Mouse (Mus musculus): ENCODE measurements around the gene Kcnc2. TPM values are rescaled to one million over a fixed set of nuclear protein-coding genes. Genes with fewer than 3 reads are reported as not detected.
"Not testable (repeated sequence)": the region's sequence is repeated elsewhere in the genome, so short reads cannot be mapped to it uniquely, and the experiment has no call there.

Gene Kcnc2
- polyA plus RNA-seq (2011; ENCODE audit: insufficient read length, low read depth, missing spikeins) = 0.28 and 0.33 TPM in 2 replicates

DNA sequence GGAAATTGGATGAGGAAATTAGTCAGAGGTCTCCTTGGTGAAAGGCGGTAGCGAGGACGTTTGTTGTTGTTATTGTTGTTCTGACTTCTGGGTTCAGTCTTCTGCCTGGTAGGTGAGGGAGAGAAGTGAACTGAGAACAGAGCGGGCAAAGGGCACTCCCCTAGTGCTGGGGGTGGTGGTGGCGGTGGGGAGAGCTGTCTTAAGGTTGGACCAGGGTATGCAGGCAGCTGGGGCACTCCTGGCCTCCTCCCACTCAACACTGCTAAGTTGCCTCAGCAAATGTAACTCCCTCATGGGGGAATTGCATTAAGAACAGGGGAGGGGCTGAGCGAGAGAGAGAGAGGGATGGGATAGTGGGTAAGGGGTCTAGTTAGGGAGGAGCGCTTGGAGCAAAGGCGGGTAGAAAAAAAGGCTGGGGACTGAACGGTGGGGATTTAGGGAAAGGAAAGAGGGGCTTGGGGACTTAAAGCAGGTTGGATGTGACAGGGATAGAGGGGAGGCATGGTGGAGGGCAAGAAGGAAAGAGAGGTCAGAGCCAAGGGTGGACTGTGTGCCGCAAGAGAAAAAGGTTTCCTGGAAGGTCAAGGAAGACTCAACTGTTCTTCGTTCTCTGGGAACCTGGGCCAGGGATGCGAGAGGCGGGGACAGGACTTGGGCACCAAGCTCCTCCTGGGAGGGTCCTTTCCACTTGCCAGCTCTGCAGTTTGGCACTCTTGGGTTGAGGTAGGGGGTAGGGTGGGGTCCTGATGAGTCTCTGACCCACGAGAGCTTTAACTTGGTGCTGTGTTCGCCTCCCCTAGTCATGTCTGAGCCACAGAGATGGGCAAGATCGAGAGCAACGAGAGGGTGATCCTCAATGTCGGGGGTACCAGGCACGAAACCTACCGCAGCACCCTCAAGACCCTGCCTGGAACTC lies at the start of gene Kcnc2:
Gene Kcnc2 (plus strand): TSS at position 235 of the 916 bp plus-strand sequence.
- TF ChIP-seq POLR2A (IDR thresholded peaks at IDR 0.05; ENCODE audit: low read depth, low read length) (no peak), CTCF (IDR thresholded peaks at IDR 0.05; ENCODE audit: borderline replicate concordance, insufficient read depth, low read length) (no peak)
- Histone ChIP-seq H3K4me1 (ENCODE audit: control insufficient read depth, insufficient read depth, low read length) (no peaks in the 10 kb centered on the region), H3K4me3 (ENCODE audit: insufficient read depth, low read length) (peak within 1 kb of the TSS; percentile 41), H3K27ac (ENCODE audit: insufficient read depth, low read length) (no peak within 1 kb of the TSS)

DNA sequence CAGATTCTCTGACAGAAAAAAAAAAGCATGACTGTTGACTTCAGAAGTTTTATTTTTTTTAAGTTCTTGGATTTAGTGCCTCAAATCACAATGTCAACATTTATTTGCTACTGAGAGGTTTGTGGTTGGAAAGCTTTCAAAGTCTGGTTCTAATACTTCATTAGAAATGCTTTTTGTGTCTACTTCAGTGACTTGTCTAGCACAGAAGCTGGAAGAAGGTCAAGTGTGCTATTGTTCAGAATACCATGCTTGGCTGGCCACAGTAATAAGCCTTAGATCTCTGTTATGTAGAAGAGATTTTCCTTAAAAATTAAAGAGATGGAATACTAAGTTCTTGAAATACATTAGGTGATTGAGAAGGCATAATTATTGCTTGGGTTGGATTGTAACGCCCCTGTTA lies 43.8 kb upstream of the Kcnc2 start:
- TF ChIP-seq POLR2A (IDR thresholded peaks at IDR 0.05; ENCODE audit: low read depth, low read length) (no peak), CTCF (IDR thresholded peaks at IDR 0.05; ENCODE audit: borderline replicate concordance, insufficient read depth, low read length) (no peak)
- H3K27ac ChIP-seq (ENCODE audit: insufficient read depth, low read length) = no peak overlapping the region
- H3K4me3 ChIP-seq (ENCODE audit: insufficient read depth, low read length) = no peak overlapping the region
- no peaks in the 10 kb centered on the region for H3K4me1 ChIP-seq (ENCODE audit: control insufficient read depth, insufficient read depth, low read length)

DNA sequence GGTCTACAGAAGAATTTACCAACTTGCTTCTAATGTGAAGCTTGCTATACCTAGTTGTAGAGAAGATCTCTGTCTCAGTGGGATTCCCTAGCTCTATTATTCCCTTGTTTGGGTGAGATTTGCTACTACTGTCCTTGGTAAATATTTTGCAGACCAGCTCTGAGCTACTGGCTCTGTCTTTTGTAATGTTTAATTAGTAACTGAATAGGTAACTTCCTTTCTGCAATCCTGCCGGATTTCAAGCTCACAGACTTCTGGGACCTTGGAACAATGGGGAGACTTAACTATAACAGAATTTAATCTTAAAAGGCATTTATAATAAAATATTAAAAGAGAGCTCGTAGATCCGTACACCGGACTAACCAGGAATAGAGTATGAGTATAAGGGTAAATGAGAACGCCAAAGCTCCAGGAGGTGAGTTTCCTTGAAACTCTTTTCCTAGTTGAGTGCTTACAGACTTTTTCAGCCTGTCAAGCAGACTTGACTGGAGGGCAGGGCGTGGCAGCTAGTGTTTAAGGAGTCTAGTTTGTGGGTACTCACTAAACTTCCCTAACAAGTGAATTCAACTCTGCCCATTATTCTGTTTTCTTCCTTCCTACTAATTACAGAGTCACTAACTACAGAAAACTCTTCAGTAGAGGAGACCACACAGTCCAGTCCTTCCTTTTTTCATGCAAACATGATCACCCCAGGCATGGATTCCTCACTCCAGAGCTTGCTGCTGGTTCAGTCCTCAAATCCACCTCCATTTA lies 41.7 kb upstream of the Kcnc2 start:
- not testable (repeated sequence) for H3K27ac ChIP-seq (ENCODE audit: insufficient read depth, low read length); H3K4me3 ChIP-seq (ENCODE audit: insufficient read depth, low read length); H3K4me1 ChIP-seq (ENCODE audit: control insufficient read depth, insufficient read depth, low read length)

DNA sequence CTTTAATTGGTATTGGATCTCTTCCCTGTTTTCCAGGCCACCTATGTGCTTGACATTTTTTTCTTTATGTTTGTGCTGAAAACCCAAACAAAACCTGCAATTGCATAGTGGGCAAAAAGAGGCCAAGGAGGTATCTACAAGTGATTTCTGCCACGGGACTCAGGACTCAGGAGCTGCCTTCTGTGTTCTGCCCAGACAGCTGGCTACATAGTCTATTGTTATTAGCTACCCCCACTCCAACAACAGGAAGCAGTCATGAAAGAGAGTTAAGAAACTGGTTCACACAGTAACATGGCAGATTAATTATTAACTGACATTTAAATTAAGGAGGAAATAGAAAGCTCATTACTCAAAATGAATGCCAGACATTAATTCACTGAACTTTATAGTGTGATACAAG lies 38.2 kb upstream of the Kcnc2 start:
- H3K4me1 ChIP-seq (ENCODE audit: control insufficient read depth, insufficient read depth, low read length); H3K4me3 ChIP-seq (ENCODE audit: insufficient read depth, low read length); H3K27ac ChIP-seq (ENCODE audit: insufficient read depth, low read length): not testable (repeated sequence)

DNA sequence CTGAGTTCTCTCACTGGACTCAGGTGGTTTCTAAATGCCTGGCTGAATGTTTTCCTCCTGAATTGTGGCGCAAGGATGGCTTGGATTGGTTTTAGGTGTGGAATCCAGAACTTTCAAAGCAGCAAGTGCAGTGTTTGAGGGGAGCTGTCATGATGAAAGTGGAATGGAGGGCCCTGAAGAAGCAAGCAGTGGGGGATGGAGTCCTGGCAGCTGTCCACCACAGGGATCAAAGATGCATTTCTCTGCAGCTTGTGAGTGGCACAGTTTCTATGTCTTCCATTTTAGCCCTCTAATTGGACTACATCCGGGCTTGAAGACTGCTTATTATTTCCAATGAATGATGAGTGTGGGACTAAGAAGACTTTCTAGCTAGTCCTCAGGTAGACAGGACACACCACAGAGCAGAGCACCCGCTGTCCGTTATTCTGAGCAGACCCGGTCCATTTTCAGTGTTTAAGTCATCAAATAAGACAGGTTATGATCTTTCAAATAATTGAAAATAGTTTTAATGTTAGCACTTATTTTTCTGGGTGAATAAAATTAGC lies 35.5 kb upstream of the Kcnc2 start:
- H3K4me3 ChIP-seq (ENCODE audit: insufficient read depth, low read length); H3K4me1 ChIP-seq (ENCODE audit: control insufficient read depth, insufficient read depth, low read length); H3K27ac ChIP-seq (ENCODE audit: insufficient read depth, low read length): not testable (repeated sequence)

DNA sequence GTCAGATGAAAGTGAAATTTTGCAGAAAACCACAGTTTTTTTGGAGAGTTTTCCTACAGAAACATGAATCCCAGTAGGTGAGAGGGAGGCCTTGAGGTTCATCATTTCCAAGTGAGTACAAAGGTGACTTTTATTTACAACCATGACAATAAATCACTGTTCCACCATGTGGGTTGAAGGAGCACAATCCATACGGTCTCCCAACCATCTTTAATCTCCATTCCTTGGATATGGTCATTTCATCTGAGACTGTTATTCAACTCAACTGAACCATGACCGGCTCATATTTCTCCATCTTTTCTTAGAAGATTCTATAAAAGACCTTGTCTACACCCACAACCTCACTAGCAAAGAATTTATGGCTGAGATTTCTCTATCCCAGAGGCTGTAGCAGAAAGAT lies 22.6 kb upstream of the Kcnc2 start:
- H3K27ac ChIP-seq (ENCODE audit: insufficient read depth, low read length) = no peak overlapping the region
- no peak overlapping the region for H3K4me3 ChIP-seq (ENCODE audit: insufficient read depth, low read length)
- TF ChIP-seq CTCF (IDR thresholded peaks at IDR 0.05; ENCODE audit: borderline replicate concordance, insufficient read depth, low read length) = no peak
- TF ChIP-seq POLR2A (IDR thresholded peaks at IDR 0.05; ENCODE audit: low read depth, low read length) = no peak
- no peaks in the 10 kb centered on the region for H3K4me1 ChIP-seq (ENCODE audit: control insufficient read depth, insufficient read depth, low read length)

DNA sequence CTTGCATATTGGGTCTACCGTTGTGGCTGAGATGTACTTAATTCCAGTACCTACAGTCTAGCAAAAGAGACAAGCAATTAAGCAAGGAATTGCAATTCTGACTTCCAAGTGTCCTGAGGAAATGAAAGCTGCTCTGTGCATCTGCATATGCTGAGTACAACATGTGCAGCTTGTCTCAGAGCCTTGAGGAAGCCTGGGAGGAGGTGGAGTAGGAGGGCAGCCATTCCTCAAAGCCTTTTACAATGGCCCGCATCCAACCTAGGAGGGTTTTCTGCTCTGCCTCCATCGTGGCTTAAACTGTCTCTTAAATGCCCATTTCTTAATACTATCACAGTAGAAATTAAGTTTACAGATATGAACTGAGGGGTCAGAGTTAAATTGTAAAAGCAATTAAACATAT lies 7.5 kb upstream of the Kcnc2 start:
- H3K4me1 ChIP-seq (ENCODE audit: control insufficient read depth, insufficient read depth, low read length) = no peaks in the 10 kb centered on the region
- H3K4me3 ChIP-seq (ENCODE audit: insufficient read depth, low read length) = no peak overlapping the region
- TF ChIP-seq POLR2A (IDR thresholded peaks at IDR 0.05; ENCODE audit: low read depth, low read length) (no peak), CTCF (IDR thresholded peaks at IDR 0.05; ENCODE audit: borderline replicate concordance, insufficient read depth, low read length) (no peak)
- H3K27ac ChIP-seq (ENCODE audit: insufficient read depth, low read length) = no peak overlapping the region

DNA sequence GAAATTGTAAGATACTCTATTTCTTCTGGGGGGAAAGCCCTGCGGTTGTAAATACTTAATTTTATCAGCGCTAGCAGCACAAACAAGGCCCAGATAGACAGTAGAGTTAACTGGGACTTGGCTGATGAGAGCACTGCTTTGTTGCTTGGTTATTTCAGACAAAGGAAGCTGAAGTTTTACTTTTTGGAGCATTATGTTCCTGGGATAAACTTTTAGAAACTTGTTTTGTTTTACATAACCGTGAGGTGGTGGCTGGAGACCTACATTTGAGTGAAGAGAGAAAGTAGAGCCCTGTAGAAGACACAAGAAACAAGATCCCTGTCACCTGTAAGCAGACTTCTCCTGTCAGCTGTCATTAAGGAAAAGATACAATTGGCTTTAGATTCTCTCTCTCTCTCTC lies 1.4 kb upstream of the Kcnc2 start:
- H3K4me1 ChIP-seq (ENCODE audit: control insufficient read depth, insufficient read depth, low read length) = no peaks in the 10 kb centered on the region
- TF ChIP-seq POLR2A (IDR thresholded peaks at IDR 0.05; ENCODE audit: low read depth, low read length) (no peak), CTCF (IDR thresholded peaks at IDR 0.05; ENCODE audit: borderline replicate concordance, insufficient read depth, low read length) (no peak)
- H3K27ac ChIP-seq (ENCODE audit: insufficient read depth, low read length) = no peak overlapping the region
- no peak overlapping the region for H3K4me3 ChIP-seq (ENCODE audit: insufficient read depth, low read length)

DNA sequence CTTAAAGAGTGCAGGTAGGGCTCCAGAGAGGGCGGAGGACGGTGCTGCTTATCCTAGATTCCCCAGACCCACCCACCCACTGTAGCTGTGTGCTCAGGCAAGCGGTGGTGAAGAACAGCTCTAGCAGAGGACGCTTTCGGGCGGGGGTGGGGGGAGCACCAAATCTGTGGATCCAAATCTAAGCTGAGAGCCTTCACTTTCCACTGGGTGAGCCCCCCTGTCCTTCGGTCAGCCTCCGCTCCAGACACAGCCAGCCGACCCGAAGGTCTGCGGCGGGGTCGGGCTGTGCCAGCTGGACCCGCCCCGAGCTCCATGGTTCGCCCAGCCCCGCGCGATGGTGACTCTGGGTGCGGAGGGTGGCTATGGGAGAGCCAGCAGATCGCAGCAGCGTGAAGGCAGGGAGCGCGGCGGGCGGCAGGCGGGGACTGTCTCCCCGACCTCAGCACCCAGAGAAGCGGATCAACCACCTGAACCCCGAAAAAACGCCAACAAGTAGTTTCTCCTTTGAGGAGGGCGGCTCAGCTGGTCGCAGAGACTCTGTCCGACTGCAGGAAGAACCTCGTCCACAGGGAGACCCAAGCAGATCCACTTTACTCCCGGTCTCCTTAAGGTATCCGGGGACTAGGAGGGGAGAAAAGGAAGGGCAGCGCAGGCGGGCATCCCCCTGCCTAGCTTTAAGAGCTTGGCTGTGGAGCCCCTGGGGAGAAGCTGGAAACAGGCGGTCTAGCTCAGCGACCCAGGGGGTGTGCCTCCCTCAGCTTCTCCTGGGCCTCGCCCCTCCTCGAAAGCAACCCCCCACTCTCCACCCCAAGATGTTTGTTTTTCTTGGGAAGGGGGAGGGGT lies 761 bp upstream of the Kcnc2 start:
- Histone ChIP-seq H3K4me3 (ENCODE audit: insufficient read depth, low read length) (peak overlapping the region; percentile 41), H3K27ac (ENCODE audit: insufficient read depth, low read length) (no peak overlapping the region), H3K4me1 (ENCODE audit: control insufficient read depth, insufficient read depth, low read length) (no peaks in the 10 kb centered on the region)
- TF ChIP-seq POLR2A (IDR thresholded peaks at IDR 0.05; ENCODE audit: low read depth, low read length) = no peak
- no peak for TF ChIP-seq CTCF (IDR thresholded peaks at IDR 0.05; ENCODE audit: borderline replicate concordance, insufficient read depth, low read length)
